Mouse (Mus musculus): ENCODE data around the gene Kcnh1. TPM values are rescaled to one million over a fixed set of nuclear protein-coding genes. Genes with fewer than 3 reads are reported as not detected.
A peak's percentile ranks its signal among the peaks of the same experiment; 100 is the strongest.

The Kcnh1 gene
- polyA plus RNA-seq, 1 experiment from 2014 or later = 0.64 TPM

- H3K4me3 ChIP-seq (ENCODE audit: low read length) = no peak overlapping the region
- no peak for ATAC-seq
- no peaks in the 10 kb centered on the region for H3K27me3 ChIP-seq (replicated peaks; ENCODE audit: control insufficient read depth, insufficient read depth, low read length)
- no peaks in the 10 kb centered on the region for H3K36me3 ChIP-seq (ENCODE audit: control insufficient read depth, insufficient read depth, low read length)
- 79% methylated on average over 2 of the region's 2 CpGs for WGBS
- H3K9ac ChIP-seq (ENCODE audit: low read depth, low read length) = no peak overlapping the region
- no peak overlapping the region for H3K27ac ChIP-seq (ENCODE audit: low read length)
- no peaks in the 10 kb centered on the region for H3K4me1 ChIP-seq (ENCODE audit: control insufficient read depth, insufficient read depth, low read length)
- no peaks in the 10 kb centered on the region for H3K9me3 ChIP-seq (ENCODE audit: control insufficient read depth, low read length)
- H3K4me2 ChIP-seq (ENCODE audit: low read depth, low read length) = no peak overlapping the region
These were observed 244.9 kb downstream of the Kcnh1 start for GRCm38 (mm10) chr1:192435503-192435902.

- no peak for ATAC-seq
- H3K36me3 ChIP-seq (ENCODE audit: control insufficient read depth, insufficient read depth, low read length) = no peaks in the 10 kb centered on the region
- no peak overlapping the region for H3K9ac ChIP-seq (ENCODE audit: low read depth, low read length)
- H3K4me3 ChIP-seq (ENCODE audit: low read length) = no peak overlapping the region
- no peaks in the 10 kb centered on the region for H3K27me3 ChIP-seq (replicated peaks; ENCODE audit: control insufficient read depth, insufficient read depth, low read length)
- no peak overlapping the region for H3K27ac ChIP-seq (ENCODE audit: low read length)
- no peak overlapping the region for H3K4me2 ChIP-seq (ENCODE audit: low read depth, low read length)
- H3K4me1 ChIP-seq (ENCODE audit: control insufficient read depth, insufficient read depth, low read length) = no peaks in the 10 kb centered on the region
- H3K9me3 ChIP-seq (ENCODE audit: control insufficient read depth, low read length) = no peaks in the 10 kb centered on the region
- WGBS = 79% methylated on average over 6 of the region's 6 CpGs
These were observed 248.7 kb downstream of the Kcnh1 start for GRCm38 (mm10) chr1:192439151-192439837.

GRCm38 (mm10) chr1:192442772-192443445 is 252.3 kb downstream of the Kcnh1 start:
- no peaks in the 10 kb centered on the region for H3K4me1 ChIP-seq (ENCODE audit: control insufficient read depth, insufficient read depth, low read length)
- H3K4me2 ChIP-seq (ENCODE audit: low read depth, low read length) = no peak overlapping the region
- H3K9ac ChIP-seq (ENCODE audit: low read depth, low read length) = no peak overlapping the region
- no peak overlapping the region for H3K27ac ChIP-seq (ENCODE audit: low read length)
- no peaks in the 10 kb centered on the region for H3K27me3 ChIP-seq (replicated peaks; ENCODE audit: control insufficient read depth, insufficient read depth, low read length)
- WGBS = 96% methylated on average over 5 of the region's 5 CpGs
- ATAC-seq = no peak
- H3K36me3 ChIP-seq (ENCODE audit: control insufficient read depth, insufficient read depth, low read length) = no peaks in the 10 kb centered on the region
- no peak overlapping the region for H3K4me3 ChIP-seq (ENCODE audit: low read length)
- H3K9me3 ChIP-seq (ENCODE audit: control insufficient read depth, low read length) = no peaks in the 10 kb centered on the region

GRCm38 (mm10) chr1:192443998-192444657 is 253.6 kb downstream of the Kcnh1 start:
- Histone ChIP-seq H3K27ac (ENCODE audit: low read length) (no peak overlapping the region), H3K4me2 (ENCODE audit: low read depth, low read length) (no peak overlapping the region), H3K27me3 (replicated peaks; ENCODE audit: control insufficient read depth, insufficient read depth, low read length) (no peaks in the 10 kb centered on the region), H3K9ac (ENCODE audit: low read depth, low read length) (no peak overlapping the region), H3K4me3 (ENCODE audit: low read length) (no peak overlapping the region), H3K36me3 (ENCODE audit: control insufficient read depth, insufficient read depth, low read length) (no peaks in the 10 kb centered on the region), H3K9me3 (ENCODE audit: control insufficient read depth, low read length) (no peaks in the 10 kb centered on the region), H3K4me1 (ENCODE audit: control insufficient read depth, insufficient read depth, low read length) (no peaks in the 10 kb centered on the region)
- WGBS = 78% methylated on average over 20 of the region's 20 CpGs
- no peak for ATAC-seq

GRCm38 (mm10) chr1:192444658-192445447 is 254.3 kb downstream of the Kcnh1 start:
- Histone ChIP-seq H3K4me2 (ENCODE audit: low read depth, low read length) (no peak overlapping the region), H3K4me3 (ENCODE audit: low read length) (no peak overlapping the region), H3K4me1 (ENCODE audit: control insufficient read depth, insufficient read depth, low read length) (no peaks in the 10 kb centered on the region), H3K27ac (ENCODE audit: low read length) (no peak overlapping the region), H3K9me3 (ENCODE audit: control insufficient read depth, low read length) (no peaks in the 10 kb centered on the region), H3K36me3 (ENCODE audit: control insufficient read depth, insufficient read depth, low read length) (no peaks in the 10 kb centered on the region), H3K27me3 (replicated peaks; ENCODE audit: control insufficient read depth, insufficient read depth, low read length) (no peaks in the 10 kb centered on the region), H3K9ac (ENCODE audit: low read depth, low read length) (no peak overlapping the region)
- 53% methylated on average over 7 of the region's 7 CpGs for WGBS
- ATAC-seq = 0 out of 2 replicates have a peak, but pooled peaks have one; percentile 40

- Histone ChIP-seq H3K27ac (ENCODE audit: low read length) (no peak overlapping the region), H3K4me2 (ENCODE audit: low read depth, low read length) (no peak overlapping the region), H3K9ac (ENCODE audit: low read depth, low read length) (no peak overlapping the region), H3K36me3 (ENCODE audit: control insufficient read depth, insufficient read depth, low read length) (no peaks in the 10 kb centered on the region), H3K4me3 (ENCODE audit: low read length) (no peak overlapping the region), H3K27me3 (replicated peaks; ENCODE audit: control insufficient read depth, insufficient read depth, low read length) (no peaks in the 10 kb centered on the region), H3K4me1 (ENCODE audit: control insufficient read depth, insufficient read depth, low read length) (no peaks in the 10 kb centered on the region), H3K9me3 (ENCODE audit: control insufficient read depth, low read length) (no peaks in the 10 kb centered on the region)
- no peak for ATAC-seq
- WGBS = 64% methylated on average over 5 of the region's 5 CpGs
These were observed 255.6 kb downstream of the Kcnh1 start for GRCm38 (mm10) chr1:192446158-192446557.

GRCm38 (mm10) chr1:192447666-192448065 is 257.1 kb downstream of the Kcnh1 start:
- ATAC-seq = no peak
- Histone ChIP-seq H3K4me3 (ENCODE audit: low read length) (no peak overlapping the region), H3K36me3 (ENCODE audit: control insufficient read depth, insufficient read depth, low read length) (no peaks in the 10 kb centered on the region), H3K9ac (ENCODE audit: low read depth, low read length) (no peak overlapping the region), H3K9me3 (ENCODE audit: control insufficient read depth, low read length) (no peaks in the 10 kb centered on the region), H3K27ac (ENCODE audit: low read length) (no peak overlapping the region), H3K4me2 (ENCODE audit: low read depth, low read length) (no peak overlapping the region), H3K27me3 (replicated peaks; ENCODE audit: control insufficient read depth, insufficient read depth, low read length) (no peaks in the 10 kb centered on the region), H3K4me1 (ENCODE audit: control insufficient read depth, insufficient read depth, low read length) (no peaks in the 10 kb centered on the region)
- WGBS = 57% methylated on average over 2 of the region's 2 CpGs

GRCm38 (mm10) chr1:192448512-192448911 is 257.9 kb downstream of the Kcnh1 start:
- Histone ChIP-seq H3K27ac (ENCODE audit: low read length) (no peak overlapping the region), H3K4me2 (ENCODE audit: low read depth, low read length) (no peak overlapping the region), H3K27me3 (replicated peaks; ENCODE audit: control insufficient read depth, insufficient read depth, low read length) (no peaks in the 10 kb centered on the region), H3K36me3 (ENCODE audit: control insufficient read depth, insufficient read depth, low read length) (no peaks in the 10 kb centered on the region), H3K4me1 (ENCODE audit: control insufficient read depth, insufficient read depth, low read length) (no peaks in the 10 kb centered on the region), H3K9ac (ENCODE audit: low read depth, low read length) (no peak overlapping the region), H3K4me3 (ENCODE audit: low read length) (no peak overlapping the region), H3K9me3 (ENCODE audit: control insufficient read depth, low read length) (no peaks in the 10 kb centered on the region)
- WGBS = 90% methylated on average over 1 of the region's 1 CpGs
- ATAC-seq = no peak
